Mouse (Mus musculus) heart, embryonic 14.5 days (tissue): ENCODE results near the gene 4933415A04Rik. TPM values are rescaled to one million over a fixed set of nuclear protein-coding genes. Genes with fewer than 3 reads are reported as not detected.

Source experiments
- ATAC-seq: fragments of 200-750 bp; cut with Nextera tagmentation; 2 replicates; pipeline ENCODE4 v1.8.0; 2017; ENCODE audit warnings: low read depth, moderate TSS enrichment; ENCODE audit not compliant: insufficient number of reproducible peaks, insufficient read depth, low FRiP score
- H3K27ac ChIP-seq, 2 experiments: fragments of 200-500 bp in 1 of 2; fragments of 300-500 bp in 1 of 2; sonication (generic) in 1 of 2; replicated peaks in 1 of 2; 2 replicates each; pipeline ENCODE4 v1.5.1; 2012 to 2014; ENCODE audit warnings: low read depth in 2 of 2, low read length in 2 of 2, control low read depth in 1 of 2, mild to moderate bottlenecking in 1 of 2, mixed read lengths in 1 of 2; ENCODE audit not compliant: control insufficient read depth in 1 of 2, insufficient read depth in 1 of 2
- H3K27me3 ChIP-seq: fragments of 300-500 bp; sonication (generic); 2 replicates; pipeline ENCODE4 v1.6.1; 2014; ENCODE audit warnings: mild to moderate bottlenecking, low read length, control low read depth; ENCODE audit not compliant: control insufficient read depth, insufficient read depth
- H3K36me3 ChIP-seq: fragments of 300-500 bp; sonication (generic); 2 replicates; pipeline ENCODE4 v1.6.1; 2014; ENCODE audit warnings: mild to moderate bottlenecking, control low read depth, low read length, mixed read lengths; ENCODE audit not compliant: control insufficient read depth, insufficient read depth
- H3K4me1 ChIP-seq, 2 experiments: fragments of 200-500 bp in 1 of 2; fragments of 300-500 bp in 1 of 2; sonication (generic) in 1 of 2; 2 replicates each; pipeline ENCODE4 v1.6.1; 2012 to 2014; ENCODE audit warnings: low read length in 2 of 2, control low read depth in 1 of 2, mixed read lengths in 1 of 2; ENCODE audit not compliant: control insufficient read depth in 2 of 2, insufficient read depth in 2 of 2
- H3K4me2 ChIP-seq: fragments of 300-500 bp; sonication (generic); 2 replicates; pipeline ENCODE4 v1.6.1; 2014; ENCODE audit warnings: mild to moderate bottlenecking, low read length
- H3K4me3 ChIP-seq, 2 experiments: fragments of 200-500 bp in 1 of 2; fragments of 300-500 bp in 1 of 2; sonication (generic) in 1 of 2; 2 replicates each; pipeline ENCODE4 v1.5.1; 2012 to 2014; ENCODE audit warnings: low read length in 2 of 2, mild to moderate bottlenecking in 2 of 2, control low read depth in 1 of 2, low read depth in 1 of 2, moderate library complexity in 1 of 2; ENCODE audit not compliant: control insufficient read depth in 1 of 2, insufficient read depth in 1 of 2
- H3K9ac ChIP-seq: fragments of 300-500 bp; sonication (generic); 2 replicates; pipeline ENCODE4 v1.6.1; 2014; ENCODE audit warnings: mild to moderate bottlenecking, low read length
- H3K9me3 ChIP-seq: fragments of 300-500 bp; sonication (generic); 2 replicates; pipeline ENCODE4 v1.6.1; 2016; ENCODE audit warnings: low read length, control low read depth; ENCODE audit not compliant: control insufficient read depth
- WGBS: fragments of 180-500 bp; shearing (Covaris S2); extraction: QIAGEN DNeasy Blood & Tissue Kit; methylation state at CpG from one replicate; pipeline ENCODE4 v1.1.7; 2014; 5-methylcytosine and 5-hydroxymethylcytosine counted together
- polyA plus RNA-seq: library from polyadenylated mRNA; unstranded; fragments of >200 nt; fragmentation: Nextera tagmentation; extraction: Ambion mirVana; gene quantifications from 2 replicates; pipeline ENCODE4 v1.2.1, GENCODE M21; 2014

The 4933415A04Rik gene
- polyA plus RNA-seq, 1 experiment from 2014 or later = 5.3 TPM

DNA sequence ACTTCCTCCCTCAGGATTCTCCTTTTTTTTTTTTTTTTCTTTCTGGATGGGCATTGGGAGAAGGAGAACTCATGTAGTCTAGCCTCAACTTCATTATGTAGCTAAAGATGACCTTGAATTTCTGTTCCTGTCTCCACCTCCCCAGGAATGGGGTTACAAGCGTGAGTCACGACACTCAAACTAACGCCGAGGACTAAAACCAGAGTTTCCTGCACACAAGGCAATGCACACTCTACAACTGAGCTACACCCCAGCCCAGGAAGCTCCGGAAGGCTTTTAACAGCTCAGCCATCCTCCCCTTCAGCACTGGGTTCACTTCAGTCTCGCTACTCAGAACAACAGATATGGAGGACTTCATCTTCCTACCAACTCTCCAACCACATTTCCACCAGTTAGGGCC is 18.1 kb downstream of the 4933415A04Rik start:
- H3K27me3 ChIP-seq = no peaks in the 10 kb centered on the region
- H3K4me3 ChIP-seq = no peak overlapping the region
- WGBS = 75% methylated on average over 6 of the region's 6 CpGs
- no peak overlapping the region for H3K9ac ChIP-seq
- H3K36me3 ChIP-seq = no peaks in the 10 kb centered on the region
- no peaks in the 10 kb centered on the region for H3K9me3 ChIP-seq
- no peak for ATAC-seq
- no peak overlapping the region for H3K4me2 ChIP-seq
- peaks cover 0 to 6% of the 10 kb centered on the region in 2 experiments; a peak in 1 of 4 replicates for H3K4me1 ChIP-seq
- H3K27ac ChIP-seq = no peak overlapping the region

DNA sequence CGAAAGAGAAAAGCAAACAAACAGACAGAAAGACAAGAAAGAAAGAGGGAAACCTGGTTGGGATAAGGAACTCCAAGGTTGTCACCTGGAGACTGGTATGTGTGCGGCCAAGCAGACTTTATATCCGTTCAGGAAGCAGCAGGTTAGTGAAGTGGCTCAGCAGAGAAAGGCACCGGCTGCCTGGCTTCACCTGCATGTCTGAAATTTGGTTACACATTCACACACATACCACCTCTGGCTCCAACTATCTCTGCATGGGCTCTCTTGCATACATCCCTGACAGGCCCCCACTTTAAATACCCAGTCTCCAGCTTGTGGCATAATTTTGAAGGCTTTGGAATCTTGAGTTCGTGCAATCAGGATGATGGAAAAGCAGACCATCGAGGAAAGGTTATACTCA is 19.0 kb downstream of the 4933415A04Rik start:
- peaks cover 0 to 6% of the 10 kb centered on the region in 2 experiments; a peak in 1 of 4 replicates for H3K4me1 ChIP-seq
- no peaks in the 10 kb centered on the region for H3K36me3 ChIP-seq
- H3K9ac ChIP-seq = no peak overlapping the region
- no peak overlapping the region for H3K4me3 ChIP-seq
- no peak for ATAC-seq
- no peak overlapping the region for H3K4me2 ChIP-seq
- no peaks in the 10 kb centered on the region for H3K9me3 ChIP-seq
- no peaks in the 10 kb centered on the region for H3K27me3 ChIP-seq
- 79% methylated on average over 6 of the region's 6 CpGs for WGBS
- H3K27ac ChIP-seq = no peak overlapping the region

DNA sequence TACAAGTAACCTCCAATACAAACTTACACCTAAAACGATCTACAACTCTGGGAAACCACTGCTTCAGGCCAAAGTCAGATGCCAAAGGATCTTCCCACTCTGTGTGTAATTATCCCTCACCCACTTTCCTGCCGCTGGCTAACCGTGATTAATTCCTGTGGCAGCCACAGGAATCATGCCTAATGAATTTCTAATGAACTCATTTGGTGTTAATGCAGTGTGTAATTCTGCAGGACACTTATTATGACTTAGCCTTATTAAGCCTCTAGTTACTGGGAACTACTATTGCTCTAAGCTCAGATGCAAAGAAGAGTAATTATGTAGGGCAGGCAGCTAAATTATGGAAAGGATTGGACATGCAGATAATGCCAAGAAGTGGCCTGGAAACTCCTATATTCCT is 21.6 kb downstream of the 4933415A04Rik start:
- Histone ChIP-seq H3K4me2 (no peak overlapping the region), H3K27me3 (no peaks in the 10 kb centered on the region), H3K27ac (no peak overlapping the region), H3K4me3 (no peak overlapping the region), H3K9me3 (no peaks in the 10 kb centered on the region), H3K9ac (no peak overlapping the region), H3K36me3 (no peaks in the 10 kb centered on the region), H3K4me1 (peaks cover 6 to 14% of the 10 kb centered on the region in 2 experiments)
- ATAC-seq = no peak
- 87% methylated on average over 3 of the region's 3 CpGs for WGBS

DNA sequence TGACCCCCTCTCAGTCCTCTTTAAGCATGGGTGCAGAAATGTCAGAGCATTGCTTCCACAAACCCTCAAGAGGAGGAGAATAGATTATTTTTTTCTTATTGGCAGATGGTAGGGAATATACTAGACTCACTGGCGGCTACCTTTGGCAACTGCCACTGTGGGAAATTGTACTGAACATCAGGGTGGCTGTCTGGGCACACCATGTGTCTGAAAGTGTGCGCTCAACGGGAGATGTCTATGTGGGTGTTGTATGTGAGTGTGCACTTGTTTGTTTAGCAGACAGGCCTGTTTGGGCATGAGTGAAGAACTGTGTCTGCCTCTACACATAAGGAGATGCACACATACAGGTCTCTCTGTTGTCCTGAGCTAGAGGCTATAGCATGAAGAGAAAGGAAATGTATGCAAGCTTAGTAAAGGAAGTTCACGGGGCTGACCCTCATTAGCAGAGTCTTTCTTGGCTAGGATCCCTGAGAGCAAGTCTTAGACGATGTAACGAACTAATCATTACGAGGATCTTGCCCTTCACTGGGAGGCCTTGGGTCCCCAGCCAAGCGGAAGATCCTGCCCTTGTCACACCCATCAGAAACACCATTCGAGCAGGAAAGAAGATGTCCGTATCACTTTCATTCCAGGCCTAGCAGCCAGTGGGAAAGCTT is 23.3 kb downstream of the 4933415A04Rik start:
- no peaks in the 10 kb centered on the region for H3K36me3 ChIP-seq
- peaks cover 7 to 18% of the 10 kb centered on the region in 2 experiments for H3K4me1 ChIP-seq
- H3K27ac ChIP-seq = no peak overlapping the region
- H3K4me2 ChIP-seq = no peak overlapping the region
- no peaks in the 10 kb centered on the region for H3K27me3 ChIP-seq
- no peak overlapping the region for H3K9ac ChIP-seq
- H3K9me3 ChIP-seq = no peaks in the 10 kb centered on the region
- 74% methylated on average over 10 of the region's 10 CpGs for WGBS
- H3K4me3 ChIP-seq = no peak overlapping the region
- no peak for ATAC-seq

DNA sequence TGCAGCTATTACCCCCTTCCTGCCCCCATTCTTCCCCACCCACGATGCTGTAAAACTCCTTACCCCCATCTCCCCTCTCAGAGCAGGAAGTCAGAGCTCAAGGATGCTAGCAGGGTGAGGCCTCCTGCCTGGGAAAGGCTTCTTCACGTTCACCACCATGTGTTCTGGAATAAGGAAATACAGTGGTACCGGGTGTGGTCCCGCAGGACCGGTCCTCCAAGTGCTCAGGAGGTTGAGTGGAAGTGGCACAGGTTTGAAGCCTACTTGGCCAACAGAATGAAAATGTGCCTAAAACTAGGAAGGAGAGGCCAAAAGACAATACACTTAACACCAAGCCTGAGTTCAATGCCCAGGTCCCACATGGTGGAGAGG is 23.8 kb downstream of the 4933415A04Rik start:
- Histone ChIP-seq H3K4me2 (no peak overlapping the region), H3K4me3 (no peak overlapping the region), H3K9me3 (no peaks in the 10 kb centered on the region), H3K27ac (no peak overlapping the region), H3K36me3 (no peaks in the 10 kb centered on the region), H3K4me1 (peaks cover 7 to 18% of the 10 kb centered on the region in 2 experiments), H3K9ac (no peak overlapping the region), H3K27me3 (no peaks in the 10 kb centered on the region)
- 73% methylated on average over 5 of the region's 5 CpGs for WGBS
- no peak for ATAC-seq

DNA sequence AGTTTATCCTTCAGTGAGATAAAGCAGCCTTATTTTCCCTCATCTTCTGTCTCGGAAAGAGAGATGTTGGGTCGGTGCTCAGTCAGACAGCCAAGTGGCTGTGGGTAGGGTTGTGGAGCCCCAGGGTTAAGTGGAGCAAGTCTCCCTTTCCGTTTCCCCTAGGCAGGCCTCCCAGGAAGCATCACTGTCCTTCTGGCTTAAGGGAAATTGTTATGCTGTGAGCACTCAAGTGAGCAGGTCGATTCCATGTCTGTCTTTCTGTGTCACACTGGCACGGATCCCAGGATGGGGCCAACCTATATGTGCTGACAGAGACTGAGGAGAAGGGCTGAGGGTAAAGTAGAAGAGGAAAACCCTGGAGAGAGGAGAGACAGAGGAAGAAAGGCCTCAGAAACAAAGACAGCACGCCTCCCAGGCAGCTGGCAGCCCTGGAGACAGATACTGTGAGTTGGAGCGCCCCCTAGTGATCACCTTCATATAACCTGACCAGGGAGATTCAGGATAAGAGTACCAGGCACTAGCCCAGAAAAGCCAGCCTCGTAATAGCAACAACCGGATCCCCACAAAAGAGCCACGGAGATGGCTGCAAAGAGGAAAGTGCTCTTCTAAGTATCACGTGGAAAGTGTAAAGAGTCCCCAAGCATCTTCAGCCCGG is 26.1 kb downstream of the 4933415A04Rik start:
- Histone ChIP-seq H3K27me3 (no peaks in the 10 kb centered on the region), H3K36me3 (no peaks in the 10 kb centered on the region), H3K4me1 (peaks cover 14% of the 10 kb centered on the region in 2 experiments), H3K9me3 (no peaks in the 10 kb centered on the region), H3K4me3 (no peak overlapping the region), H3K9ac (peak overlapping the region; percentile 59), H3K27ac (peak overlapping the region; percentile 68), H3K4me2 (no peak overlapping the region)
- 15% methylated on average over 12 of the region's 12 CpGs for WGBS
- ATAC-seq = peak; percentile 67; the same call in 1 of the 2 replicates

DNA sequence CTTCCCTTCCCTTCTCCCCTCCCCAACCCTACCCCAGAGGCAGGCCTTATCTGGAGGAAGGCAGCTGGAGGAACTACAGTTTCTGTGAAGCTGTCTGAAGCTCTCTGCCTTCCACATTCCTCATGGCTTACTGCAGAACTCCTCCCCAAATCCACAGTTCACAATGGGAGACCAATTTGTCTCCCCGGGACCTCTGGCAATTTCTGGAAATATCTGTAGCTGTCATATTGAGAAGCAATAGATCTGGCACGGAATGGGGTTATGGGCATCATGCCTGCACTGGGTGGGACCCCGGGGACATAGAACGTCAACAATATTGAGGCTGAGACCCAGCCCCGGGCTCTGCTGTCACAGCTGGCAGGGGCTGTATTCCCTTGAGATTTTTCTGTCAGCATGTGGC is 31.1 kb downstream of the 4933415A04Rik start:
- peaks cover 11 to 14% of the 10 kb centered on the region in 2 experiments for H3K4me1 ChIP-seq
- WGBS = 35% methylated on average over 5 of the region's 5 CpGs
- peak overlapping the region; percentile 24; the same call in 1 of the 2 replicates for H3K4me2 ChIP-seq
- H3K27ac ChIP-seq = peak overlapping the region; percentile 55 to 70
- H3K27me3 ChIP-seq = no peaks in the 10 kb centered on the region
- no peak for ATAC-seq
- no peak overlapping the region for H3K9ac ChIP-seq
- no peaks in the 10 kb centered on the region for H3K36me3 ChIP-seq
- no peak overlapping the region for H3K4me3 ChIP-seq
- no peaks in the 10 kb centered on the region for H3K9me3 ChIP-seq
